Mouse (Mus musculus) limb, embryonic 10.5 days (tissue): ENCODE measurements around the gene Gmip. TPM values are rescaled to one million over a fixed set of nuclear protein-coding genes. Genes with fewer than 3 reads are reported as not detected.

ENCODE experiments used
- DNase-seq: peaks from one replicate; pipeline ENCODE4 v3.0.0-alpha.2; 2017; ENCODE audit warnings: low spot score
- H3K27ac ChIP-seq: fragments of 300-500 bp; sonication (generic); 2 replicates; pipeline ENCODE4 v1.5.1; 2016; ENCODE audit warnings: mild to moderate bottlenecking
- H3K27me3 ChIP-seq: fragments of 300-500 bp; sonication (generic); 2 replicates; pipeline ENCODE4 v1.6.1; 2016; ENCODE audit warnings: low read depth, mild to moderate bottlenecking; ENCODE audit not compliant: poor library complexity, severe bottlenecking
- H3K36me3 ChIP-seq: fragments of 300-500 bp; sonication (generic); 2 replicates; pipeline ENCODE4 v1.6.1; 2016; ENCODE audit warnings: mild to moderate bottlenecking, moderate library complexity
- H3K4me1 ChIP-seq: fragments of 300-500 bp; sonication (generic); 2 replicates; pipeline ENCODE4 v1.6.1; 2016
- H3K4me3 ChIP-seq: fragments of 300-500 bp; sonication (generic); 2 replicates; pipeline ENCODE4 v1.5.1; 2016; ENCODE audit warnings: mild to moderate bottlenecking, moderate library complexity
- H3K9me3 ChIP-seq: fragments of 300-500 bp; sonication (generic); replicated peaks from 2 replicates; pipeline ENCODE4 v1.6.1; 2016; ENCODE audit warnings: mild to moderate bottlenecking
- WGBS: fragments of 180-500 bp; shearing (Covaris S2); methylation state at CpG from one replicate; pipeline ENCODE4 v1.1.7; 2016; 5-methylcytosine and 5-hydroxymethylcytosine counted together
- polyA plus RNA-seq: library from polyadenylated mRNA; unstranded; fragments of >200 nt; fragmentation: Nextera tagmentation; extraction: Ambion mirVana; gene quantifications from 2 replicates; pipeline ENCODE4 v1.2.1, GENCODE M21; 2016

Gene Gmip
- polyA plus RNA-seq, 1 experiment from 2014 or later: 9.3 TPM

GRCm38 (mm10) chr8:69793666-69794065, 14.8 kb upstream of the Gmip start:
- peaks cover 62% of the 10 kb centered on the region for H3K36me3 ChIP-seq
- H3K27ac ChIP-seq: no peak overlapping the region
- H3K9me3 ChIP-seq: no peaks in the 10 kb centered on the region
- no peaks in the 10 kb centered on the region for H3K27me3 ChIP-seq
- H3K4me1 ChIP-seq: peaks cover 23% of the 10 kb centered on the region
- no peak for DNase-seq
- no peak overlapping the region for H3K4me3 ChIP-seq
- WGBS: 86% methylated on average over 4 of the region's 4 CpGs

GRCm38 (mm10) chr8:69794096-69794495, 14.4 kb upstream of the Gmip start:
- Histone ChIP-seq H3K4me1 (peaks cover 23% of the 10 kb centered on the region), H3K9me3 (no peaks in the 10 kb centered on the region), H3K27ac (no peak overlapping the region), H3K27me3 (no peaks in the 10 kb centered on the region), H3K4me3 (no peak overlapping the region), H3K36me3 (peaks cover 66% of the 10 kb centered on the region)
- 94% methylated on average over 3 of the region's 3 CpGs for WGBS
- DNase-seq: no peak

- peaks cover 19% of the 10 kb centered on the region for H3K4me1 ChIP-seq
- DNase-seq: no peak
- no peak overlapping the region for H3K27ac ChIP-seq
- H3K27me3 ChIP-seq: no peaks in the 10 kb centered on the region
- no peak overlapping the region for H3K4me3 ChIP-seq
- 98% methylated on average over 6 of the region's 6 CpGs for WGBS
- H3K9me3 ChIP-seq: no peaks in the 10 kb centered on the region
- H3K36me3 ChIP-seq: peaks cover 74% of the 10 kb centered on the region
Observed at GRCm38 (mm10) chr8:69794901-69795300, 13.6 kb upstream of the Gmip start.

GRCm38 (mm10) chr8:69796721-69797345, 11.6 kb upstream of the Gmip start:
- Histone ChIP-seq H3K27me3 (no peaks in the 10 kb centered on the region), H3K9me3 (no peaks in the 10 kb centered on the region), H3K4me3 (no peak overlapping the region), H3K36me3 (peaks cover 93% of the 10 kb centered on the region), H3K4me1 (peaks cover 14% of the 10 kb centered on the region), H3K27ac (no peak overlapping the region)
- 95% methylated on average over 16 of the region's 16 CpGs for WGBS
- no peak for DNase-seq

GRCm38 (mm10) chr8:69797661-69798060, 10.8 kb upstream of the Gmip start:
- 91% methylated on average over 10 of the region's 10 CpGs for WGBS
- H3K36me3 ChIP-seq: peaks cover 100% of the 10 kb centered on the region

GRCm38 (mm10) chr8:69799261-69799660, 9.2 kb upstream of the Gmip start:
- no peak for DNase-seq
- no peaks in the 10 kb centered on the region for H3K9me3 ChIP-seq
- no peak overlapping the region for H3K4me3 ChIP-seq
- peaks cover 100% of the 10 kb centered on the region for H3K36me3 ChIP-seq
- 95% methylated on average over 8 of the region's 8 CpGs for WGBS
- H3K27me3 ChIP-seq: no peaks in the 10 kb centered on the region
- no peaks in the 10 kb centered on the region for H3K4me1 ChIP-seq
- no peak overlapping the region for H3K27ac ChIP-seq

More at GRCm38 (mm10) chr8:69797661-69798060, 10.8 kb upstream of the Gmip start:
- Histone ChIP-seq H3K27ac (no peak overlapping the region), H3K4me3 (no peak overlapping the region), H3K27me3 (no peaks in the 10 kb centered on the region), H3K9me3 (no peaks in the 10 kb centered on the region), H3K4me1 (peaks cover 6% of the 10 kb centered on the region)
- no peak for DNase-seq

- no peak overlapping the region for H3K4me3 ChIP-seq
- WGBS: 94% methylated on average over 5 of the region's 5 CpGs
- peaks cover 99% of the 10 kb centered on the region for H3K36me3 ChIP-seq
- H3K4me1 ChIP-seq: no peaks in the 10 kb centered on the region
- H3K9me3 ChIP-seq: no peaks in the 10 kb centered on the region
- no peak overlapping the region for H3K27ac ChIP-seq
- H3K27me3 ChIP-seq: no peaks in the 10 kb centered on the region
- DNase-seq: no peak
Observed at GRCm38 (mm10) chr8:69799946-69800345, 8.5 kb upstream of the Gmip start.

GRCm38 (mm10) chr8:69801796-69802195, 6.7 kb upstream of the Gmip start:
- 95% methylated on average over 4 of the region's 4 CpGs for WGBS
- Histone ChIP-seq H3K4me1 (no peaks in the 10 kb centered on the region), H3K27me3 (no peaks in the 10 kb centered on the region), H3K36me3 (peaks cover 99% of the 10 kb centered on the region), H3K9me3 (no peaks in the 10 kb centered on the region), H3K4me3 (no peak overlapping the region), H3K27ac (no peak overlapping the region)
- no peak for DNase-seq

GRCm38 (mm10) chr8:69802216-69802615, 6.3 kb upstream of the Gmip start:
- Histone ChIP-seq H3K9me3 (no peaks in the 10 kb centered on the region), H3K27ac (no peak overlapping the region), H3K27me3 (no peaks in the 10 kb centered on the region), H3K4me3 (no peak overlapping the region), H3K4me1 (no peaks in the 10 kb centered on the region), H3K36me3 (peaks cover 99% of the 10 kb centered on the region)
- DNase-seq: no peak

- WGBS: over 99% methylated on average over 7 of the region's 7 CpGs
- no peak for DNase-seq
- Histone ChIP-seq H3K4me3 (no peak overlapping the region), H3K9me3 (no peaks in the 10 kb centered on the region), H3K27me3 (no peaks in the 10 kb centered on the region), H3K27ac (no peak overlapping the region), H3K4me1 (peaks cover 2% of the 10 kb centered on the region), H3K36me3 (peaks cover 99% of the 10 kb centered on the region)
Observed at GRCm38 (mm10) chr8:69803366-69803765, 5.1 kb upstream of the Gmip start.

GRCm38 (mm10) chr8:69804537-69804936, 3.9 kb upstream of the Gmip start:
- WGBS: 93% methylated on average over 6 of the region's 6 CpGs
- Histone ChIP-seq H3K27me3 (no peaks in the 10 kb centered on the region), H3K4me1 (peaks cover 14% of the 10 kb centered on the region), H3K27ac (no peak overlapping the region), H3K4me3 (no peak overlapping the region), H3K36me3 (peaks cover 91% of the 10 kb centered on the region), H3K9me3 (no peaks in the 10 kb centered on the region)
- no peak for DNase-seq

GRCm38 (mm10) chr8:69805086-69805485, 3.4 kb upstream of the Gmip start:
- H3K36me3 ChIP-seq: peaks cover 85% of the 10 kb centered on the region
- WGBS: 96% methylated on average over 10 of the region's 10 CpGs
- H3K27me3 ChIP-seq: no peaks in the 10 kb centered on the region
- no peak overlapping the region for H3K4me3 ChIP-seq
- no peaks in the 10 kb centered on the region for H3K9me3 ChIP-seq
- no peak overlapping the region for H3K27ac ChIP-seq
- DNase-seq: no peak
- H3K4me1 ChIP-seq: peaks cover 15% of the 10 kb centered on the region

- 96% methylated on average over 9 of the region's 9 CpGs for WGBS
- no peak for DNase-seq
- Histone ChIP-seq H3K36me3 (peaks cover 82% of the 10 kb centered on the region), H3K4me3 (no peak overlapping the region), H3K27me3 (no peaks in the 10 kb centered on the region), H3K9me3 (no peaks in the 10 kb centered on the region), H3K27ac (no peak overlapping the region), H3K4me1 (peaks cover 15% of the 10 kb centered on the region)
Observed at GRCm38 (mm10) chr8:69805491-69805890, 3.0 kb upstream of the Gmip start.

- no peak for DNase-seq
- H3K27me3 ChIP-seq: no peaks in the 10 kb centered on the region
- H3K36me3 ChIP-seq: peaks cover 81% of the 10 kb centered on the region
- 92% methylated on average over 5 of the region's 5 CpGs for WGBS
- no peak overlapping the region for H3K27ac ChIP-seq
- H3K9me3 ChIP-seq: no peaks in the 10 kb centered on the region
- H3K4me3 ChIP-seq: no peak overlapping the region
- peaks cover 15% of the 10 kb centered on the region for H3K4me1 ChIP-seq
Observed at GRCm38 (mm10) chr8:69807236-69807635, 1.2 kb upstream of the Gmip start.
